Mouse (Mus musculus) duodenum, adult 2 months (tissue): ENCODE results near the gene Mapt. TPM values are rescaled to one million over a fixed set of nuclear protein-coding genes. Genes with fewer than 3 reads are reported as not detected.

Experiments used
- polyA plus RNA-seq: library from polyadenylated mRNA; depleted of rRNA; stranded (reverse); fragments of >200 nt; gene quantifications from 2 replicates; pipeline ENCODE4 v1.2.3, GENCODE M21; 2012; ENCODE audit warnings: low replicate concordance; rRNA removed

Mapt gene
- polyA plus RNA-seq, result 1.1 and 1.2 TPM in 2 replicates

GRCm38 (mm10) chr11:104231041-104231911, at the start of gene Mapt:
Mapt (plus strand) TSS chr11:104231390.

GRCm38 (mm10) chr11:104186135-104186836, 44.9 kb upstream of the Mapt start, which contains the start of gene Sppl2c:
Sppl2c (plus strand) TSS chr11:104186327.

Other genes starting within 250 kb of the Mapt start
- gene Crhr1, start 98.5 kb upstream of the Mapt start, polyA plus RNA-seq, result 0.04 TPM in 1 of 2 replicates, not detected in the other
- not detected in 2 replicates for gene Sppl2c, start 45.1 kb upstream of the Mapt start, polyA plus RNA-seq
- 37.8 and 52.2 TPM in 2 replicates for gene Kansl1, start 237.5 kb downstream of the Mapt start, polyA plus RNA-seq